Mouse (Mus musculus): ENCODE data around the gene Cacna1i. TPM values are rescaled to one million over a fixed set of nuclear protein-coding genes. Genes with fewer than 3 reads are reported as not detected.

Gene Cacna1i
- polyA plus RNA-seq, 1 experiment from 2014 or later, result 0.03 TPM

GRCm38 (mm10) chr15:80316966-80317634 is 30.1 kb downstream of the Cacna1i start:
- Histone ChIP-seq H3K9me3 (replicated peaks) (no peaks in the 10 kb centered on the region), H3K4me1 (0 out of 2 replicates have a peak, but pooled peaks cover 9% of the 10 kb centered on the region), H3K27ac (replicated peaks) (no peak overlapping the region), H3K4me2 (replicated peaks) (no peak overlapping the region), H3K27me3 (0 out of 2 replicates have a peak, but pooled peaks cover 4% of the 10 kb centered on the region), H3K36me3 (no peaks in the 10 kb centered on the region), H3K4me3 (replicated peaks) (no peak overlapping the region), H3K9ac (no peak overlapping the region)
- WGBS, result 78% methylated on average over 6 of the region's 6 CpGs
- ATAC-seq (ENCODE audit: insufficient number of reproducible peaks, low FRiP score, low TSS enrichment, low read depth), result no peak

GRCm38 (mm10) chr15:80317841-80318530 is 30.9 kb downstream of the Cacna1i start:
- Histone ChIP-seq H3K4me1 (0 out of 2 replicates have a peak, but pooled peaks cover 9% of the 10 kb centered on the region), H3K9me3 (replicated peaks) (no peaks in the 10 kb centered on the region), H3K4me3 (replicated peaks) (no peak overlapping the region), H3K9ac (no peak overlapping the region), H3K4me2 (replicated peaks) (no peak overlapping the region), H3K27me3 (0 out of 2 replicates have a peak, but pooled peaks cover 4% of the 10 kb centered on the region), H3K27ac (replicated peaks) (no peak overlapping the region), H3K36me3 (no peaks in the 10 kb centered on the region)
- ATAC-seq (ENCODE audit: insufficient number of reproducible peaks, low FRiP score, low TSS enrichment, low read depth), result no peak
- 56% methylated on average over 8 of the region's 8 CpGs for WGBS

- Histone ChIP-seq H3K4me3 (replicated peaks) (no peak overlapping the region), H3K4me1 (0 out of 2 replicates have a peak, but pooled peaks cover 9% of the 10 kb centered on the region), H3K27me3 (0 out of 2 replicates have a peak, but pooled peaks cover 4% of the 10 kb centered on the region), H3K9me3 (replicated peaks) (no peaks in the 10 kb centered on the region), H3K9ac (no peak overlapping the region), H3K27ac (replicated peaks) (no peak overlapping the region), H3K36me3 (no peaks in the 10 kb centered on the region), H3K4me2 (replicated peaks) (no peak overlapping the region)
- no peak for ATAC-seq (ENCODE audit: insufficient number of reproducible peaks, low FRiP score, low TSS enrichment, low read depth)
- 11% methylated on average over 11 of the region's 11 CpGs for WGBS
These were observed 31.7 kb downstream of the Cacna1i start for GRCm38 (mm10) chr15:80318543-80319255.

- H3K9me3 ChIP-seq (replicated peaks), result no peaks in the 10 kb centered on the region
- H3K9ac ChIP-seq, result no peak overlapping the region
- 0 out of 2 replicates have a peak, but pooled peaks cover 4% of the 10 kb centered on the region for H3K27me3 ChIP-seq
- WGBS, result 59% methylated on average over 2 of the region's 2 CpGs
- no peak for ATAC-seq (ENCODE audit: insufficient number of reproducible peaks, low FRiP score, low TSS enrichment, low read depth)
- H3K36me3 ChIP-seq, result no peaks in the 10 kb centered on the region
- H3K4me3 ChIP-seq (replicated peaks), result no peak overlapping the region
- H3K27ac ChIP-seq (replicated peaks), result no peak overlapping the region
- H3K4me2 ChIP-seq (replicated peaks), result no peak overlapping the region
- 0 out of 2 replicates have a peak, but pooled peaks cover 9% of the 10 kb centered on the region for H3K4me1 ChIP-seq
These were observed 32.3 kb downstream of the Cacna1i start for GRCm38 (mm10) chr15:80319315-80319714.

- Histone ChIP-seq H3K4me3 (replicated peaks) (no peak overlapping the region), H3K4me2 (replicated peaks) (no peak overlapping the region), H3K9me3 (replicated peaks) (no peaks in the 10 kb centered on the region), H3K9ac (no peak overlapping the region), H3K27me3 (0 out of 2 replicates have a peak, but pooled peaks cover 4% of the 10 kb centered on the region), H3K36me3 (no peaks in the 10 kb centered on the region), H3K4me1 (0 out of 2 replicates have a peak, but pooled peaks cover 9% of the 10 kb centered on the region), H3K27ac (replicated peaks) (no peak overlapping the region)
- WGBS, result 81% methylated on average over 6 of the region's 6 CpGs
- ATAC-seq (ENCODE audit: insufficient number of reproducible peaks, low FRiP score, low TSS enrichment, low read depth), result no peak
These were observed 32.9 kb downstream of the Cacna1i start for GRCm38 (mm10) chr15:80319921-80320320.

- Histone ChIP-seq H3K4me1 (no peaks in the 10 kb centered on the region), H3K9me3 (replicated peaks) (no peaks in the 10 kb centered on the region), H3K27me3 (0 out of 2 replicates have a peak, but pooled peaks cover 8% of the 10 kb centered on the region), H3K4me2 (replicated peaks) (no peak overlapping the region), H3K9ac (no peak overlapping the region), H3K36me3 (no peaks in the 10 kb centered on the region), H3K27ac (replicated peaks) (no peak overlapping the region), H3K4me3 (replicated peaks) (no peak overlapping the region)
- 59% methylated on average over 2 of the region's 2 CpGs for WGBS
- no peak for ATAC-seq (ENCODE audit: insufficient number of reproducible peaks, low FRiP score, low TSS enrichment, low read depth)
These were observed 38.2 kb downstream of the Cacna1i start for GRCm38 (mm10) chr15:80325207-80325606.

GRCm38 (mm10) chr15:80325756-80326155 is 38.7 kb downstream of the Cacna1i start:
- Histone ChIP-seq H3K4me3 (replicated peaks) (no peak overlapping the region), H3K4me1 (no peaks in the 10 kb centered on the region), H3K9ac (no peak overlapping the region), H3K36me3 (no peaks in the 10 kb centered on the region), H3K9me3 (replicated peaks) (no peaks in the 10 kb centered on the region), H3K4me2 (replicated peaks) (no peak overlapping the region), H3K27me3 (0 out of 2 replicates have a peak, but pooled peaks cover 4% of the 10 kb centered on the region), H3K27ac (replicated peaks) (no peak overlapping the region)
- WGBS, result 74% methylated on average over 9 of the region's 9 CpGs
- ATAC-seq (ENCODE audit: insufficient number of reproducible peaks, low FRiP score, low TSS enrichment, low read depth), result no peak

GRCm38 (mm10) chr15:80326947-80327346 is 39.9 kb downstream of the Cacna1i start:
- Histone ChIP-seq H3K9ac (no peak overlapping the region), H3K27ac (replicated peaks) (no peak overlapping the region), H3K4me3 (replicated peaks) (no peak overlapping the region), H3K4me2 (replicated peaks) (no peak overlapping the region), H3K36me3 (no peaks in the 10 kb centered on the region), H3K27me3 (0 out of 2 replicates have a peak, but pooled peaks cover 4% of the 10 kb centered on the region), H3K9me3 (replicated peaks) (no peaks in the 10 kb centered on the region), H3K4me1 (no peaks in the 10 kb centered on the region)
- no peak for ATAC-seq (ENCODE audit: insufficient number of reproducible peaks, low FRiP score, low TSS enrichment, low read depth)
- 84% methylated on average over 4 of the region's 4 CpGs for WGBS

GRCm38 (mm10) chr15:80327743-80328540 is 40.9 kb downstream of the Cacna1i start:
- H3K4me3 ChIP-seq (replicated peaks), result no peak overlapping the region

GRCm38 (mm10) chr15:80330276-80330675 is 43.2 kb downstream of the Cacna1i start:
- H3K27ac ChIP-seq (replicated peaks), result no peak overlapping the region
- 62% methylated on average over 3 of the region's 3 CpGs for WGBS
- H3K36me3 ChIP-seq, result no peaks in the 10 kb centered on the region
- H3K9me3 ChIP-seq (replicated peaks), result no peaks in the 10 kb centered on the region
- no peak overlapping the region for H3K4me3 ChIP-seq (replicated peaks)
- H3K9ac ChIP-seq, result no peak overlapping the region
- H3K27me3 ChIP-seq, result 0 out of 2 replicates have a peak, but pooled peaks cover 2% of the 10 kb centered on the region
- ATAC-seq (ENCODE audit: insufficient number of reproducible peaks, low FRiP score, low TSS enrichment, low read depth), result no peak
- H3K4me2 ChIP-seq (replicated peaks), result no peak overlapping the region
- no peaks in the 10 kb centered on the region for H3K4me1 ChIP-seq

More at GRCm38 (mm10) chr15:80327743-80328540, 40.9 kb downstream of the Cacna1i start:
- Histone ChIP-seq H3K4me1 (no peaks in the 10 kb centered on the region), H3K4me2 (replicated peaks) (no peak overlapping the region), H3K27ac (replicated peaks) (no peak overlapping the region), H3K9me3 (replicated peaks) (no peaks in the 10 kb centered on the region), H3K27me3 (0 out of 2 replicates have a peak, but pooled peaks cover 4% of the 10 kb centered on the region), H3K36me3 (no peaks in the 10 kb centered on the region), H3K9ac (no peak overlapping the region)
- ATAC-seq (ENCODE audit: insufficient number of reproducible peaks, low FRiP score, low TSS enrichment, low read depth), result no peak
- 82% methylated on average over 13 of the region's 13 CpGs for WGBS
